Mouse (Mus musculus) kidney, embryonic 16.5 days (tissue): ENCODE data around the gene Gna12. TPM values are rescaled to one million over a fixed set of nuclear protein-coding genes. Genes with fewer than 3 reads are reported as not detected.

Source experiments
- ATAC-seq: fragments of 200-750 bp; cut with Nextera tagmentation; 2 replicates; pipeline ENCODE4 v1.8.0; 2017; ENCODE audit warnings: moderate TSS enrichment; ENCODE audit not compliant: low FRiP score, low TSS enrichment
- H3K27ac ChIP-seq: fragments of 300-500 bp; sonication (generic); 2 replicates; pipeline ENCODE4 v1.5.1; 2014; ENCODE audit warnings: low read length
- H3K27me3 ChIP-seq: fragments of 300-500 bp; sonication (generic); 2 replicates; pipeline ENCODE4 v1.6.1; 2014; ENCODE audit warnings: low read length, control low read depth, mixed read lengths; ENCODE audit not compliant: insufficient read depth
- H3K36me3 ChIP-seq: fragments of 300-500 bp; sonication (generic); 2 replicates; pipeline ENCODE4 v1.6.1; 2014; ENCODE audit warnings: low read length, control low read depth, mixed read lengths; ENCODE audit not compliant: insufficient read depth
- H3K4me1 ChIP-seq: fragments of 300-500 bp; sonication (generic); 2 replicates; pipeline ENCODE4 v1.6.1; 2014; ENCODE audit warnings: low read length, control low read depth, mixed read lengths; ENCODE audit not compliant: insufficient read depth
- H3K4me2 ChIP-seq: fragments of 300-500 bp; sonication (generic); replicated peaks from 2 replicates; pipeline ENCODE4 v1.6.1; 2014; ENCODE audit warnings: low read depth, low read length
- H3K4me3 ChIP-seq: fragments of 300-500 bp; sonication (generic); 2 replicates; pipeline ENCODE4 v1.5.1; 2014; ENCODE audit warnings: mild to moderate bottlenecking, low read length
- H3K9ac ChIP-seq: fragments of 300-500 bp; sonication (generic); replicated peaks from 2 replicates; pipeline ENCODE4 v1.6.1; 2014; ENCODE audit warnings: low read length
- H3K9me3 ChIP-seq: fragments of 300-500 bp; sonication (generic); 2 replicates; pipeline ENCODE4 v1.6.1; 2016; ENCODE audit warnings: low read length, control low read depth
- WGBS: fragments of 180-500 bp; shearing (Covaris S2); extraction: QIAGEN DNeasy Blood & Tissue Kit; methylation state at CpG from one replicate; pipeline ENCODE4 v1.1.7; 2014; 5-methylcytosine and 5-hydroxymethylcytosine counted together
- polyA plus RNA-seq: library from polyadenylated mRNA; unstranded; fragments of >200 nt; fragmentation: Nextera tagmentation; extraction: Ambion mirVana; gene quantifications from 2 replicates; pipeline ENCODE4 v1.2.1, GENCODE M21; 2015

The Gna12 gene
- polyA plus RNA-seq, 1 experiment from 2014 or later = 10.0 TPM

- Histone ChIP-seq H3K9ac (no peak overlapping the region), H3K36me3 (no peaks in the 10 kb centered on the region), H3K27ac (no peak overlapping the region), H3K4me3 (peak overlapping the region; percentile 41), H3K9me3 (no peaks in the 10 kb centered on the region), H3K4me1 (peaks cover 22% of the 10 kb centered on the region), H3K4me2 (peak overlapping the region; percentile 76), H3K27me3 (peaks cover 18% of the 10 kb centered on the region; the same call in 1 of the 2 replicates)
- ATAC-seq = no peak
- WGBS = 22% methylated on average over 11 of the region's 13 CpGs
Measured at GRCm38 (mm10) chr5:140736166-140736565, 94.1 kb downstream of the Gna12 start.

GRCm38 (mm10) chr5:140735297-140735696, 94.9 kb downstream of the Gna12 start:
- H3K27me3 ChIP-seq = peaks cover 18% of the 10 kb centered on the region; the same call in 1 of the 2 replicates
- WGBS = under 1% methylated on average over 22 of the region's 22 CpGs
- no peak overlapping the region for H3K27ac ChIP-seq
- no peaks in the 10 kb centered on the region for H3K36me3 ChIP-seq
- H3K4me2 ChIP-seq = peak overlapping the region; percentile 76
- H3K9me3 ChIP-seq = no peaks in the 10 kb centered on the region
- peak overlapping the region; percentile 41 for H3K4me3 ChIP-seq
- H3K4me1 ChIP-seq = peaks cover 16% of the 10 kb centered on the region
- 0 out of 2 replicates have a peak, but pooled peaks have one; percentile 24 for ATAC-seq
- H3K9ac ChIP-seq = peak overlapping the region; percentile 62

GRCm38 (mm10) chr5:140733336-140733735, 96.9 kb downstream of the Gna12 start:
- no peaks in the 10 kb centered on the region for H3K9me3 ChIP-seq
- H3K27ac ChIP-seq = peak overlapping the region; percentile 25; the same call in 1 of the 2 replicates
- H3K36me3 ChIP-seq = no peaks in the 10 kb centered on the region
- 59% methylated on average over 3 of the region's 3 CpGs for WGBS
- H3K27me3 ChIP-seq = peaks cover 18% of the 10 kb centered on the region; the same call in 1 of the 2 replicates
- ATAC-seq = no peak
- H3K4me2 ChIP-seq = no peak overlapping the region
- peaks cover 9% of the 10 kb centered on the region for H3K4me1 ChIP-seq
- H3K9ac ChIP-seq = no peak overlapping the region
- H3K4me3 ChIP-seq = no peak overlapping the region

GRCm38 (mm10) chr5:140732195-140732594, 98.0 kb downstream of the Gna12 start:
- no peak overlapping the region for H3K9ac ChIP-seq
- no peak overlapping the region for H3K27ac ChIP-seq
- no peak overlapping the region for H3K4me2 ChIP-seq
- peaks cover 9% of the 10 kb centered on the region for H3K4me1 ChIP-seq
- 65% methylated on average over 4 of the region's 4 CpGs for WGBS
- H3K4me3 ChIP-seq = no peak overlapping the region
- ATAC-seq = no peak
- peaks cover 14% of the 10 kb centered on the region; the same call in 1 of the 2 replicates for H3K27me3 ChIP-seq
- no peaks in the 10 kb centered on the region for H3K9me3 ChIP-seq
- no peaks in the 10 kb centered on the region for H3K36me3 ChIP-seq

- Histone ChIP-seq H3K27me3 (peaks cover 10% of the 10 kb centered on the region; the same call in 1 of the 2 replicates), H3K9me3 (no peaks in the 10 kb centered on the region), H3K36me3 (no peaks in the 10 kb centered on the region), H3K9ac (no peak overlapping the region), H3K27ac (no peak overlapping the region), H3K4me2 (no peak overlapping the region), H3K4me1 (peaks cover 9% of the 10 kb centered on the region), H3K4me3 (no peak overlapping the region)
- no peak for ATAC-seq
- 84% methylated on average over 11 of the region's 11 CpGs for whole genome bisulfite sequencing
Measured at GRCm38 (mm10) chr5:140731040-140731797, 99.0 kb downstream of the Gna12 start.

GRCm38 (mm10) chr5:140726946-140727740, 103.1 kb downstream of the Gna12 start:
- H3K4me3 ChIP-seq = no peak overlapping the region
- H3K4me1 ChIP-seq = no peaks in the 10 kb centered on the region
- ATAC-seq = no peak
- H3K36me3 ChIP-seq = no peaks in the 10 kb centered on the region
- no peaks in the 10 kb centered on the region for H3K9me3 ChIP-seq
- H3K27me3 ChIP-seq = no peaks in the 10 kb centered on the region
- no peak overlapping the region for H3K9ac ChIP-seq
- 83% methylated on average over 17 of the region's 17 CpGs for WGBS
- no peak overlapping the region for H3K4me2 ChIP-seq
- H3K27ac ChIP-seq = no peak overlapping the region

- ATAC-seq = no peak
- no peaks in the 10 kb centered on the region for H3K9me3 ChIP-seq
- 77% methylated on average over 7 of the region's 7 CpGs for WGBS
Measured at GRCm38 (mm10) chr5:140726062-140726839, 104.0 kb downstream of the Gna12 start.

GRCm38 (mm10) chr5:140723822-140724221, 106.4 kb downstream of the Gna12 start, which contains the start of gene Amz1:
Gene Amz1 (plus strand): TSS chr5:140724127.
- Histone ChIP-seq H3K9ac (no peak within 1 kb of the TSS), H3K4me1 (no peaks in the 10 kb centered on the region), H3K36me3 (peaks cover 11% of the 10 kb centered on the region), H3K9me3 (peaks cover 6% of the 10 kb centered on the region), H3K27ac (no peak within 1 kb of the TSS), H3K4me3 (no peak within 1 kb of the TSS), H3K27me3 (no peaks in the 10 kb centered on the region), H3K4me2 (no peak within 1 kb of the TSS)
- no peak for ATAC-seq
- 79% methylated on average over 13 of the region's 13 CpGs for WGBS

More at GRCm38 (mm10) chr5:140726062-140726839, 104.0 kb downstream of the Gna12 start:
- Histone ChIP-seq H3K4me2 (no peak overlapping the region), H3K27me3 (no peaks in the 10 kb centered on the region), H3K9ac (no peak overlapping the region), H3K36me3 (no peaks in the 10 kb centered on the region), H3K4me1 (no peaks in the 10 kb centered on the region), H3K27ac (no peak overlapping the region), H3K4me3 (no peak overlapping the region)

- 75% methylated on average over 3 of the region's 3 CpGs for WGBS
- Histone ChIP-seq H3K9me3 (peaks cover 6% of the 10 kb centered on the region), H3K36me3 (peaks cover 28% of the 10 kb centered on the region), H3K27me3 (no peaks in the 10 kb centered on the region), H3K9ac (no peak overlapping the region), H3K27ac (no peak overlapping the region), H3K4me1 (no peaks in the 10 kb centered on the region), H3K4me2 (no peak overlapping the region), H3K4me3 (no peak overlapping the region)
- ATAC-seq = no peak
Measured at GRCm38 (mm10) chr5:140722121-140722520, 108.1 kb downstream of the Gna12 start.
